16 mouse cellular contexts compared by ENCODE assay signal in genomic region chr8:97038854-97039253, GRCm38 (mm10).
"Had no signal": no experiment of that assay in that cellular context is flagged by ENCODE, and none has a peak within 500 bp of the region (broad histone marks: within the 10 kb centered on the region; RNA-seq: fewer than 3 reads in every experiment).

No protein-coding gene starts in this region.

- H3K4me1 ChIP-seq: limb, embryonic 15.5 days; megakaryocyte, embryonic 14.5 days; midbrain, embryonic 10.5 days had no signal

- H3K4me3 ChIP-seq: layer of hippocampus, adult 2 months; limb, embryonic 12.5 days; limb, embryonic 15.5 days; megakaryocyte, embryonic 14.5 days; midbrain, embryonic 10.5 days had no signal

- H3K4me2 ChIP-seq: limb, embryonic 12.5 days; limb, embryonic 15.5 days; liver, embryonic 11.5 days had no signal

- H3K27ac ChIP-seq: kidney, postnatal 0 days; layer of hippocampus, adult 2 months; limb, embryonic 15.5 days; liver, embryonic 14.5 days; midbrain, embryonic 10.5 days had no signal

- H3K36me3 ChIP-seq: limb, embryonic 12.5 days; limb, embryonic 15.5 days; midbrain, embryonic 10.5 days had no signal

- DNase-seq: kidney, adult 2 months; kidney, postnatal 25 days; layer of hippocampus, adult 9-11 months; liver, postnatal 0 days; midbrain, embryonic 14.5 days; thymus, adult 18-20 months; thymus, postnatal 36 days had no signal

- H3K27me3 ChIP-seq: limb, embryonic 12.5 days; limb, embryonic 15.5 days; megakaryocyte, embryonic 14.5 days had no signal

- H3K9me3 ChIP-seq: limb, embryonic 12.5 days; limb, embryonic 15.5 days; midbrain, embryonic 10.5 days had no signal

- ATAC-seq: intestine, postnatal 0 days; liver, postnatal 0 days had no signal

- H3K9ac ChIP-seq: limb, embryonic 12.5 days; limb, embryonic 15.5 days; liver, embryonic 14.5 days; liver, postnatal 0 days had no signal
